Mouse (Mus musculus) liver, embryonic 14.5 days (tissue): ENCODE results near the gene Pcbp3. TPM values are rescaled to one million over a fixed set of nuclear protein-coding genes. Genes with fewer than 3 reads are reported as not detected.

Experiments
- ATAC-seq: fragments of 200-750 bp; cut with Nextera tagmentation; 2 replicates; pipeline ENCODE4 v1.8.0; 2017; ENCODE audit warnings: moderate number of reproducible peaks, mild to moderate bottlenecking, moderate library complexity; ENCODE audit not compliant: insufficient read depth
- DNase-seq, 3 experiments: peaks; one replicate each; pipeline ENCODE4 v3.0.0-alpha.2; 2012 to 2013; ENCODE audit warnings: low read depth in 3 of 3, low spot score in 3 of 3
- H3K27ac ChIP-seq: fragments of 300-500 bp; sonication (generic); 2 replicates; pipeline ENCODE4 v1.5.1; 2014; ENCODE audit warnings: moderate library complexity, mild to moderate bottlenecking, control low read depth, inconsistent platforms
- H3K27me3 ChIP-seq: fragments of 300-500 bp; sonication (generic); 2 replicates; pipeline ENCODE4 v1.6.1; 2014; ENCODE audit warnings: mild to moderate bottlenecking, low read length, moderate library complexity; ENCODE audit not compliant: control insufficient read depth, insufficient read depth
- H3K36me3 ChIP-seq: fragments of 300-500 bp; sonication (generic); replicated peaks from 2 replicates; pipeline ENCODE4 v1.6.1; 2014; ENCODE audit warnings: low read depth; ENCODE audit not compliant: control insufficient read depth, insufficient read depth
- H3K4me1 ChIP-seq, 2 experiments: fragments of 200-500 bp in 1 of 2; fragments of 300-500 bp in 1 of 2; sonication (generic) in 1 of 2; replicated peaks; 2 replicates each; pipeline ENCODE4 v1.6.1; 2012 to 2014; ENCODE audit warnings: antibody characterized with exemption in 1 of 2, inconsistent platforms in 1 of 2, low read length in 1 of 2; ENCODE audit not compliant: control insufficient read depth in 2 of 2, insufficient read depth in 2 of 2
- H3K4me2 ChIP-seq: fragments of 300-500 bp; sonication (generic); 2 replicates; pipeline ENCODE4 v1.6.1; 2014; ENCODE audit warnings: low read depth, mild to moderate bottlenecking, control low read depth, moderate library complexity
- H3K4me3 ChIP-seq, 2 experiments: fragments of 200-500 bp in 1 of 2; fragments of 300-500 bp in 1 of 2; sonication (generic) in 1 of 2; 2 replicates each; pipeline ENCODE4 v1.5.1; 2012 to 2014; ENCODE audit warnings: low read depth in 2 of 2, low read length in 2 of 2, mild to moderate bottlenecking in 2 of 2, control low read depth in 1 of 2, inconsistent platforms in 1 of 2, moderate library complexity in 1 of 2; ENCODE audit not compliant: insufficient read depth in 1 of 2
- H3K9ac ChIP-seq: fragments of 300-500 bp; sonication (generic); replicated peaks from 2 replicates; pipeline ENCODE4 v1.6.1; 2014; ENCODE audit warnings: mild to moderate bottlenecking, control low read depth, moderate library complexity
- H3K9me3 ChIP-seq: fragments of 300-500 bp; sonication (generic); 2 replicates; pipeline ENCODE4 v1.6.1; 2016; ENCODE audit warnings: low read length, mixed read lengths; ENCODE audit not compliant: control insufficient read depth
- CTCF ChIP-seq: IDR thresholded peaks from 2 replicates; pipeline ENCODE4 v1.5.1; 2016; ENCODE audit warnings: antibody characterized with exemption, low read depth, control low read depth
- EP300 ChIP-seq: IDR thresholded peaks from 2 replicates; pipeline ENCODE4 v1.6.1; 2016; ENCODE audit warnings: antibody characterized with exemption, low read depth
- WGBS: fragments of 180-500 bp; shearing (Covaris S2); extraction: QIAGEN DNeasy Blood & Tissue Kit; methylation state at CpG from one replicate; pipeline ENCODE4 v1.1.7; 2014; ENCODE audit not compliant: insufficient replicate concordance; 5-methylcytosine and 5-hydroxymethylcytosine counted together
- polyA plus RNA-seq, 2 experiments: library from polyadenylated mRNA; depleted of rRNA in 1 of 2; stranded (reverse) in 1 of 2; unstranded in 1 of 2; fragments of >200 nt; fragmentation: Nextera tagmentation in 1 of 2; extraction: Ambion mirVana in 1 of 2; gene quantifications; 2 replicates each; pipeline versions ENCODE4 v1.2.1 to v1.2.3; 2012 to 2014

Gene Pcbp3
- polyA plus RNA-seq, 2 experiments, result 2.0 to 2.6 TPM

DNA sequence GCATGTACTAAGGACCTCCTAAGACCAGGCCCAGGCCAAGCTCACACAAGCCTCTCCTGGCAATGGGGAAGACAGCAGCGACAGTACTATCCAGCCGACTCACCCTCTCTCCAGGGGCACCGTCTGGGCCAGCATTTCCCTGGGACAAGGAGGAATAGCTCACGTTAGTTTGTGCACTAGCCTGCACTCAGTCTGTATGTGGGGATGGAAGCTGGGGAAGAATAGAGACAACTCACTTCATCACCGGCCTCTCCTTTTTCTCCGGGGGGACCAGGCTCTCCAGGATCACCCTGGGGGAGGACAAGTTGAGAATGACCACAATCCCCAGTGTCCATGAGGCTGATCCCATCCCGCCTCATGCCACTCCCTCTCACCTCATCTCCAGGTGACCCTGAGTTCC is 244.7 kb downstream of the Pcbp3 start:
- Histone ChIP-seq H3K4me3 (no peak overlapping the region), H3K9ac (no peak overlapping the region), H3K4me1 (no peaks in the 10 kb centered on the region), H3K27me3 (no peaks in the 10 kb centered on the region), H3K4me2 (no peak overlapping the region), H3K27ac (no peak overlapping the region), H3K9me3 (no peaks in the 10 kb centered on the region), H3K36me3 (no peaks in the 10 kb centered on the region)
- ATAC-seq (no peak), DNase-seq (no peak)
- WGBS, result 74% methylated on average over 7 of the region's 7 CpGs
- no peak for TF ChIP-seq CTCF
- TF ChIP-seq EP300, result no peak

DNA sequence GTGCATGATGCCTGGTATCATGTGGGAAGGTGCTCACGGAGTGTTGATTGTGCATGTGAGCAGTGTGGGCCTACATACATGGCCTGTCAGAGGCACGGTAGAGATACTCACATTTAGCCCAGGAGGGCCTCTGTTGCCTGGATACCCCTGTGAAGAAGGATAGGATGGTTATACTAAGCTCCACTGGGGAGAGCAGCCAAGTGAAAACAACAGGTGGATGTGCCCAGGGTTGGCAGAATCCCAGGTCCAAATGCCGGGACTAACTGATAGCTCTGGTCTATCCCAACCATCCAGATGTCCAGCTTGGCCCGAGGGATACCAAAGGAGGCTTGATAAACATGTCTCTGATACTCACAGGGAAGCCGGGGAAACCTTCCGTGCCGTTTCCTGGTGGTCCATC is 247.4 kb downstream of the Pcbp3 start:
- Histone ChIP-seq H3K9ac (no peak overlapping the region), H3K9me3 (no peaks in the 10 kb centered on the region), H3K4me2 (no peak overlapping the region), H3K27me3 (no peaks in the 10 kb centered on the region), H3K36me3 (no peaks in the 10 kb centered on the region), H3K27ac (no peak overlapping the region), H3K4me3 (no peak overlapping the region), H3K4me1 (no peaks in the 10 kb centered on the region)
- DNase-seq (no peak), ATAC-seq (no peak)
- no peak for TF ChIP-seq CTCF
- no peak for TF ChIP-seq EP300
- 58% methylated on average over 7 of the region's 7 CpGs for whole genome bisulfite sequencing

GRCm38 (mm10) chr10:76712500-76712899 is 249.2 kb downstream of the Pcbp3 start:
- no peaks in the 10 kb centered on the region for H3K36me3 ChIP-seq
- no peak overlapping the region for H3K27ac ChIP-seq
- no peaks in the 10 kb centered on the region for H3K4me1 ChIP-seq
- H3K9ac ChIP-seq, result no peak overlapping the region
- H3K4me3 ChIP-seq, result no peak overlapping the region
- 39% methylated on average over 3 of the region's 3 CpGs for WGBS
- ATAC-seq (no peak), DNase-seq (no peak)
- no peaks in the 10 kb centered on the region for H3K27me3 ChIP-seq
- TF ChIP-seq EP300 (no peak), CTCF (no peak)
- H3K9me3 ChIP-seq, result no peaks in the 10 kb centered on the region
- no peak overlapping the region for H3K4me2 ChIP-seq

Other genes with a start within 250 kb of the Pcbp3 start
- 4.4 and 6.1 TPM in 2 replicates for gene Col6a1, start 235.7 kb downstream of the Pcbp3 start, polyA plus RNA-seq (2012; rRNA removed)
- gene Col6a1, start 235.7 kb downstream of the Pcbp3 start, polyA plus RNA-seq (2014; fragmentation: Nextera tagmentation; extraction: Ambion mirVana), result 4.8 TPM in 2 replicates
- gene Slc19a1, start 70.4 kb upstream of the Pcbp3 start, polyA plus RNA-seq (2012; rRNA removed), result 18.6 and 19.3 TPM in 2 replicates
- 13.6 and 19.2 TPM in 2 replicates for gene Slc19a1, start 70.4 kb upstream of the Pcbp3 start, polyA plus RNA-seq (2014; fragmentation: Nextera tagmentation; extraction: Ambion mirVana)
- gene Col18a1, start 204.7 kb upstream of the Pcbp3 start, polyA plus RNA-seq (2012; rRNA removed), result 24.6 and 34.7 TPM in 2 replicates
- gene Col18a1, start 204.7 kb upstream of the Pcbp3 start, polyA plus RNA-seq (2014; fragmentation: Nextera tagmentation; extraction: Ambion mirVana), result 31.4 and 41.2 TPM in 2 replicates